Mouse (Mus musculus) forebrain, embryonic 12.5 days (tissue): ENCODE results near the gene Zbtb44. TPM values are rescaled to one million over a fixed set of nuclear protein-coding genes. Genes with fewer than 3 reads are reported as not detected.

Experiments used
- ATAC-seq: fragments of 200-750 bp; cut with Nextera tagmentation; 2 replicates; pipeline ENCODE4 v1.8.0; 2017; ENCODE audit warnings: moderate TSS enrichment; ENCODE audit not compliant: low FRiP score
- H3K27ac ChIP-seq: fragments of 300-500 bp; sonication (generic); 2 replicates; pipeline ENCODE4 v1.5.1; 2016; ENCODE audit warnings: mild to moderate bottlenecking
- H3K27me3 ChIP-seq: fragments of 300-500 bp; sonication (generic); 2 replicates; pipeline ENCODE4 v1.6.1; 2016; ENCODE audit warnings: mild to moderate bottlenecking
- H3K36me3 ChIP-seq: fragments of 300-500 bp; sonication (generic); replicated peaks from 2 replicates; pipeline ENCODE4 v1.6.1; 2016; ENCODE audit warnings: mild to moderate bottlenecking
- H3K4me1 ChIP-seq: fragments of 300-500 bp; sonication (generic); 2 replicates; pipeline ENCODE4 v1.6.1; 2016
- H3K4me2 ChIP-seq: fragments of 300-500 bp; sonication (generic); 2 replicates; pipeline ENCODE4 v1.6.1; 2016; ENCODE audit warnings: mild to moderate bottlenecking, moderate library complexity
- H3K4me3 ChIP-seq: fragments of 300-500 bp; sonication (generic); replicated peaks from 2 replicates; pipeline ENCODE4 v1.5.1; 2016; ENCODE audit warnings: mild to moderate bottlenecking
- H3K9ac ChIP-seq: fragments of 300-500 bp; sonication (generic); 2 replicates; pipeline ENCODE4 v1.6.1; 2016; ENCODE audit warnings: mild to moderate bottlenecking
- H3K9me3 ChIP-seq: fragments of 300-500 bp; sonication (generic); 2 replicates; pipeline ENCODE4 v1.6.1; 2016
- WGBS: fragments of 180-500 bp; shearing (Covaris S2); methylation state at CpG from one replicate; pipeline ENCODE4 v1.1.7; 2016; 5-methylcytosine and 5-hydroxymethylcytosine counted together
- polyA plus RNA-seq: library from polyadenylated mRNA; unstranded; fragments of >200 nt; fragmentation: Nextera tagmentation; extraction: Ambion mirVana; gene quantifications from 2 replicates; pipeline ENCODE4 v1.2.1, GENCODE M21; 2016

Zbtb44 gene
- 6.0 and 6.1 TPM in 2 replicates for polyA plus RNA-seq

DNA sequence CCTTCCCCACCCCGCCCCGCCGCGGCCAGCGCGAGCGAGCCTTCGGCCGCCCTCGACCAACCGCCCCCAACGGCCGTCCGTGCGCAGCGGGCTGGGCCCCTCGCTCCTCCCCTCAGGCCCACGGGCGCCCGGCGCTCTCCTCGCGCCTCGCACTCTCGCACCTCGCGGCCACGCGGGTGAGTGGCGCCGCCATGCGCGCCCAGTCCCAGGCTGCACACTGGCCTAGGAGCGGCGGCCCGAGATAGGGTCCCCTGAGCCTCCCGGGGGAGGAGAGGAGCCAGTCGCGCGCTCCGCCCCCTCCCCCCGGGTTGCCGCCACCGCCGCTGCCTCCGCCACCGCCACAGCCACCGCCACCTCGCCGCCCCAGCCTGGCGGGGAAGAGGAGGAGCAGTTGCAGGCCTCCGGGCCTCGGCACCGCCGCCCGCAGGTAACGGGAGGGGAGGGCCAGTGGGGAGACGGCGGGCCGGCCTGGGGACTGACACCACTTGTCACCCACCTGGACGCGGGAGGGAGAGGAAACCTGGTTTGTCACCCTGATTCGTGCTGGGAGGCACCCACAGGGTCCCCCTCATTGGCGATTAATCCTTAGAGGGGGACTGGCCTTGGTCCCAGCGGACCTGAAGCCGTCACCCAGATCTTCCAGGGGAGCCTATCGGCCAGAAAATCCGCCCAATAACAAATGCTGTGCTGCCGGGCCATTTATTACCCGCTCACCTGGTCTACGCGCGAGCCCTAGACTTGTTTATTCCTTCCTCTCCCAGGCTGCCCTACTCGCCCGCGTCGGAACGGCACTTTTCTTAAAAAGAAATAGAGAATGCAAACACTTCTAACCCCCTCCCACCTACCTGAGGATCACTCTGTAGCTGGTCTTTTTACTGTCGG, at the start of gene Zbtb44:
TSS of gene Zbtb44 (plus strand) at position 113 of the 882 bp plus-strand sequence.
- no peaks in the 10 kb centered on the region for H3K27me3 ChIP-seq
- no peaks in the 10 kb centered on the region; the same call in 1 of the 2 replicates for H3K36me3 ChIP-seq
- peak; percentile 92 for ATAC-seq
- no peaks in the 10 kb centered on the region for H3K9me3 ChIP-seq
- peaks cover 15% of the 10 kb centered on the region for H3K4me1 ChIP-seq
- H3K4me3 ChIP-seq = peak within 1 kb of the TSS; percentile 89
- WGBS = 1% methylated on average over 64 of the region's 79 CpGs
- peak within 1 kb of the TSS; percentile 99 for H3K27ac ChIP-seq
- peak within 1 kb of the TSS; percentile 77 for H3K4me2 ChIP-seq
- peak within 1 kb of the TSS; percentile 89 for H3K9ac ChIP-seq

DNA sequence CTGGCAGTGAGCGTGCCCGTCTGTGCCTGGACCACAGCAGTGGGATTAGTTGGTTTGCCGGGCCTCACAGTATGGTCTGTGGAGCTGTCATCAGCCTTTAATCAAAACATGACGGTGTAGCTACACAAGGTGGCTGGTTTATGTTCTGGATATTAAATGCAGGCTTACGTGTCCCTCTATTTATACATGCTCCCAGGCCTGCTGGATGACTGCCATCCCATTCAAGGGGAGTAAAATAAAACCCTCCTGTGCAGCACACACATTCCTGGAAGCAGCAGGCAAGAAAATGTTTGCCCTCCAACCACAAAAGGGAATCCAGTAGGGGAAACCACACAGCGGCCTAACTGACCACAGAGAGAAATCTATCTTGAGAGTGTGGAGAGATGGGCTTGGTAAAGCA, 44.7 kb upstream of the Zbtb44 start:
- Histone ChIP-seq H3K36me3 (no peaks in the 10 kb centered on the region), H3K4me2 (no peak overlapping the region), H3K4me1 (no peaks in the 10 kb centered on the region), H3K9me3 (no peaks in the 10 kb centered on the region), H3K27me3 (no peaks in the 10 kb centered on the region), H3K9ac (no peak overlapping the region), H3K4me3 (no peak overlapping the region), H3K27ac (no peak overlapping the region)
- no peak for ATAC-seq
- WGBS = 89% methylated on average over 6 of the region's 6 CpGs

DNA sequence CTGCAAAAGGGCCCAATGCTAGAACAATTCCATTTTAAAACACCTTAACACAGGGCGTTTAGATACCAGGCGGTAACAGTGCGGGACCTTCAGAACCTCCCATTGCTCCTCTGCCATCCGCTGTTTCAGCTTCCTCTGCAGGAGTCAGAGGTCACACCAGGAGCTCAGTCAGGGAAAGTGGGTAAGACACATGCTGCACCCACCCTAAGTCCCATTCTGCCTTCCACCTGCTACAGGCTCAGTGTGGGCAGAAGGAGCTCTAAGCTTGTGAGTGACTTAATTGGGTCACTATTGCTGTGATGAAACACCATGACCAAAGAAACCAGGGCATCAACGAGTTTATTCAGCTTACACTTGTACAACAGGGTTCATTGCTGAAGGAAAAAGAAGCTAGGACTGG, 37.3 kb upstream of the Zbtb44 start:
- Histone ChIP-seq H3K4me1 (no peaks in the 10 kb centered on the region), H3K27ac (no peak overlapping the region), H3K4me3 (no peak overlapping the region), H3K4me2 (no peak overlapping the region), H3K9ac (no peak overlapping the region), H3K27me3 (no peaks in the 10 kb centered on the region), H3K36me3 (no peaks in the 10 kb centered on the region), H3K9me3 (no peaks in the 10 kb centered on the region)
- ATAC-seq = no peak
- 84% methylated on average over 5 of the region's 5 CpGs for WGBS

DNA sequence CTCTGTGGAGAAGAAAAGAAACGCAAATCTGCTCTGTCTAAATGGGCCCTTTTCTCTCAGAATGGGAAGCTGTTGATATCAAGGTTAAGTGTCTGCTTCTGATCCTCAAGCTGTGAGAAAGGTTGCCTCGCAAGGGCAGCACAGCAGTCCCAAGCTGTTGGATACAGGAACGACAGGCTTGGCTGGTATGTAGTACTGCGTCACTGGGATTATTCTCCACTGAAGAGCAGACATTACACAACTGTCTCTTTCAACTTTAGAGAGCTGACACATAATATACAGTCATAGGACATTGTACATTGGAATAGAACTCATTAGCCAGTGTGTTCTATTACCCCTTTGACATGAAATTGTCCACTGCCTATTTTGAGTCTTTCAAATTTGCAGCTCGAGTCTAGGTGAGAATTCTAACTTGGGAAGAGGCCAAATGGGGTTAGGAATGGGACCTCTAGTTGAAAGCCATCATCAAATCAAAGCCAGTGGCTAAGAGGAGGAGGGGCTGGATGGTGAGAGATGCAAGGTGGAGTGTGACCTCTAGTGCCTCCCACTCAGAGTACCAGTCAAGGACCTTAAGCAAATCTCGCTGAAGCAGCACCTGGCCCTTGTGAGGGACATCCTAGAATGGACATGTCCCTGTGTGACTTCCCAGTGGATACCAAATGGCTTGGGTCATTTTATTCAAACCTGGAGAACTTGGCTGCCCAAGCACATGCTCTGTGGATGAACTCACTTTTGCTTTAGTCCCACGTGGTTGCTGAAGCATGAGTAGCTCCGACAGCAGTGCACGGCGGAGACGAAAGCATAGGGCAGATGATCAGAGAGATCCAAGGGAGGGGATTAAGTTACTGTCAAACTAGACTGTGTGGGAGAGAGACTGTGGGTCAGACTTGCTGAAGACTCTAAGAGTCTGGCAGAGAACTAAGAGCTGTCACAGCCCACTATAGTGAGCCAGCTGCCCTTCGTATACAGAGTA, 33.6 kb upstream of the Zbtb44 start:
- Histone ChIP-seq H3K9ac (no peak overlapping the region), H3K27me3 (no peaks in the 10 kb centered on the region), H3K9me3 (no peaks in the 10 kb centered on the region), H3K4me3 (no peak overlapping the region), H3K36me3 (no peaks in the 10 kb centered on the region), H3K4me2 (no peak overlapping the region), H3K4me1 (no peaks in the 10 kb centered on the region), H3K27ac (no peak overlapping the region)
- no peak for ATAC-seq
- 85% methylated on average over 12 of the region's 12 CpGs for WGBS

DNA sequence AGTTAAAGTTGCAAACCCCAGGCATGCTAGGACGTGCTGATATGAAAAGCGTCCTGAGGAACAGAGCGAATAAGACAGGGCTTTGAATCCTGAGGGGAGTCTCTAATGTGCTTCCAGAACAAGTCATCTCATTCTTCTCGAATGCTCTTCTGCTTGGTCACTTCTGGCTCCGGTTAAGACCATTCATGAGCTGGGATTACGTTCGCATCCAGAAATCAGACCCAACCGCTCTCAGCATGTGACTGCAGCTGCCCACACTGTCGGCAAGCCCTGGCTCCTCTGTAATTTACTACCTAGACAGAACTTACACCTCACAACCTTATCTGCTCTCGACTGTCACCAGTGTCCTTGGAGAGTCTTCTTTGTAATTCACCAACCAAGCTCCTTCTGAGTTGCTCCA, 29.8 kb upstream of the Zbtb44 start:
- Histone ChIP-seq H3K9ac (no peak overlapping the region), H3K36me3 (no peaks in the 10 kb centered on the region), H3K9me3 (no peaks in the 10 kb centered on the region), H3K4me1 (no peaks in the 10 kb centered on the region), H3K27me3 (no peaks in the 10 kb centered on the region), H3K27ac (no peak overlapping the region), H3K4me2 (no peak overlapping the region), H3K4me3 (no peak overlapping the region)
- ATAC-seq = no peak
- WGBS = 81% methylated on average over 10 of the region's 10 CpGs

DNA sequence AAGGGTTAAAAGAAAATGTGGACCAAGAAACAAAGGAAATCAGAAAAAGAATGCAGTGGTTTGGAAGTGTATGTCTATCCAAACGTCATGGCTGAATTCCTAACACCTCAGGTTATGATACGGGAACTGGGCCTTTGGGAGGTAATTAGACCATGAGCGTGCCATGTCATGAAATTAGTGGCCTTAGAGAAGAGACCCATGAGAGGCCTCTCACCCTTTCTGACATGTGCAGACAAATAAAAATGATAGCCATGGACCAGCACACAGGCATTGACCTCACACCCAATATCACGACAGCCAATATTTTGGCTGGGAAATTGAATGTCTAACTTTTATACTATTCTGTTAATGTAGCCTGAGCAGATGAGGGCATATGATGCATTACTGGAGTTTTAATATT, 27.9 kb upstream of the Zbtb44 start:
- WGBS = 82% methylated on average over 4 of the region's 4 CpGs
- no peak overlapping the region for H3K4me3 ChIP-seq

DNA sequence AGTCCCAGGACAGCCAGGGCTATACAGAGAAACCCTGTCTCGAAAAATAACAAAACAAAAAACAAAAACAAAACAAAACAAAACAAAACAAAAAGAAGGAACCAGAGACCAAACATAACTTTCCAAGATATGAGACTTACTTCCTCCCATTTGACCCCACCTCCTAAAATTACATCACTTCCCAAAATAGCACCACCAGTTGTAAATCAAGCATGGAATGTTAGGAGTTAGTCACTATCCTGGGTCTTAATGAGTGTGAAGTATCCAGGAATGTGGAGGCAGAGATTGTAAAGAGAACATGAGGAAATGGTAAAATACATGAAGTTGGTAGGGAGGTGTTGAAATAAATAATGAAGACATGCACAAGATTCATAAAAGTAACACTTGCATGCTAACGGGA, 21.1 kb upstream of the Zbtb44 start:
- WGBS = 67% methylated on average over 2 of the region's 2 CpGs
- ATAC-seq = no peak

More for the DNA sequence above, 27.9 kb upstream of the Zbtb44 start:
- Histone ChIP-seq H3K4me2 (no peak overlapping the region), H3K27ac (no peak overlapping the region), H3K27me3 (no peaks in the 10 kb centered on the region), H3K9ac (no peak overlapping the region), H3K4me1 (no peaks in the 10 kb centered on the region), H3K36me3 (no peaks in the 10 kb centered on the region), H3K9me3 (no peaks in the 10 kb centered on the region)
- no peak for ATAC-seq

DNA sequence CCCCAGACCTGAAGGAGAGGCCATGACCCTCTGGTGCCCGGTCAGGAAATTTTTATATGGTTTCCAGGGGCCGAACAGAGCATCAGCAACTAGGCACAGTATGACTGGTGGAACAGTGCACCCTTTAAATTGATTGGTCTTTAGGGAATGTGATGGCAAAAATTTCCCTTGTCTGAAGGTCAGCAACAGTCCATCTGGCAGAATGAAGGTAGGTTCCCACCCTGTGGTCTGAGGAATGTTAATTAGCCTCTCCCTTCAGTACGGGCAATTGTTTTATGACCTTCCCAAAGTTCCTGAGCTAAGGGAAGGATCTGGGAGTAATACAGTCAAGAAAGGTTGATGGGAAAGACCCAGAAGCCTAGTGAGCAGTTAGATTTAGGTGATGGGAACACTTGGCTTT, 20.4 kb upstream of the Zbtb44 start:
- ATAC-seq = no peak
- no peak overlapping the region for H3K4me3 ChIP-seq
- 85% methylated on average over 3 of the region's 3 CpGs for WGBS

More for the DNA sequence above, 21.1 kb upstream of the Zbtb44 start:
- H3K4me2 ChIP-seq = no peak overlapping the region
- no peaks in the 10 kb centered on the region for H3K27me3 ChIP-seq
- H3K4me1 ChIP-seq = no peaks in the 10 kb centered on the region
- H3K9ac ChIP-seq = no peak overlapping the region
- H3K9me3 ChIP-seq = no peaks in the 10 kb centered on the region
- H3K4me3 ChIP-seq = no peak overlapping the region
- no peak overlapping the region for H3K27ac ChIP-seq
- H3K36me3 ChIP-seq = no peaks in the 10 kb centered on the region

DNA sequence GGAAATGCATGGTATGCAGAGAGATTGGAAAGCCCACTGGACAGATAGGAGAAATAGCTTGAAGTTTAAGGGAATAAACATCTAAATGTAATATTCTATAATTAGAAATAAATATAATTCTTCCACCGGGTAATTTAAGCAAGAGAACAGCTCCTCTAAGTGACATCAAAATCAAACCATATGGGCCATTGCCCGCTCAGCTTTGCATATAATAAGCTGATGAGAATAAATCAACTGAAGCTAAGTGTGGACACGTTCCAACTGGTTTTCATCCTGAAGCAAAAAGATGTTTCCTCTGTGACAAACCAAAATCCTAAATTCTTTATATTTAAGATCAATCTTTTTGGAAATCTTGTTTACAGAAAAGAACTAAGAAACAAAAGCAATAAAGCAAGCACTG, 19.7 kb upstream of the Zbtb44 start:
- Histone ChIP-seq H3K4me2 (no peak overlapping the region), H3K4me3 (no peak overlapping the region), H3K36me3 (no peaks in the 10 kb centered on the region), H3K9ac (no peak overlapping the region), H3K4me1 (no peaks in the 10 kb centered on the region), H3K9me3 (no peaks in the 10 kb centered on the region), H3K27me3 (no peaks in the 10 kb centered on the region), H3K27ac (no peak overlapping the region)
- ATAC-seq = no peak
- 92% methylated on average over 3 of the region's 3 CpGs for WGBS

More for the DNA sequence above, 20.4 kb upstream of the Zbtb44 start:
- Histone ChIP-seq H3K9me3 (no peaks in the 10 kb centered on the region), H3K27me3 (no peaks in the 10 kb centered on the region), H3K4me1 (no peaks in the 10 kb centered on the region), H3K9ac (no peak overlapping the region), H3K36me3 (no peaks in the 10 kb centered on the region), H3K4me2 (no peak overlapping the region), H3K27ac (no peak overlapping the region)

DNA sequence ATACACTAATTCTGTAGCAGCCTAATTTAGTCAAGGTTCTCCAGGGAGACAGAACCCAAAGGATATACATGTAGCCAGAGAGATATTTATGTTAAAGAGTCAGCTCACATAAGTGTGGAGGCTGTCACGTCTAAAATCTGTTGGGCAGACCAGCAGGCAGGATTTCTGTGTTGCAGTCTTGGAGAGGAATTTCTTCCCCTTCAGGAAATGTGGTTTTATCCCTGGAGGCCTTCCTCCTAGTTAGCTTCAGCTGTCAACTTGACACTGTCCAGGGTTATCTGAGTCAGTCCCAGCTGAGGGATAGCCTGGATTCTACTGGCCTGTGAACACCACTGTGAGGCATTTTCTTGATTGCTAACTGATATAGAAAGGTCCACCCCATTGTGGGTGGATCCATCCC, 18.9 kb upstream of the Zbtb44 start:
- Histone ChIP-seq H3K4me3 (no peak overlapping the region), H3K9ac (no peak overlapping the region), H3K4me1 (no peaks in the 10 kb centered on the region), H3K27ac (no peak overlapping the region), H3K4me2 (no peak overlapping the region), H3K27me3 (no peaks in the 10 kb centered on the region), H3K36me3 (no peaks in the 10 kb centered on the region), H3K9me3 (no peaks in the 10 kb centered on the region)
- ATAC-seq = no peak
- 68% methylated on average over 1 of the region's 1 CpGs for WGBS

DNA sequence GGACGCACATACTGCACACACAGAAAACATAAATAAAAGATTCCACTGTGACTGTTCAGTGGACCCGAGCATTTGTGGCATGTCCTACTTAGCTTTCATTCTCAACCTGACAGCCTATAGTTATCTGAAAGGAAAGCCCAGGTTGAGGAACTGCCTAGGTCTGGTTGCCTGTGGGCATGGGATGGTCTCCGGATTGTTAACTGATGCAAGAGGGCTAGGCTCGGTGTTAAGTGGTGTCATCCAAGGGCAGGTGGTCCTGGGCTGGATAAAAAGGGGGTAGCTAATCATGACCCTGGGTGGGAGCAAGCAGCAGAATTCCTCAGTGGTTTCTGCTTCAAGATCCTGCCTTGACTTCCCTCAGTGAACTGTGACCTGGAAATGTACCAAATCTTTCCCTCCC, 17.8 kb upstream of the Zbtb44 start:
- H3K27ac ChIP-seq = no peak overlapping the region
- WGBS = 90% methylated on average over 4 of the region's 4 CpGs
- ATAC-seq = no peak
- H3K4me3 ChIP-seq = no peak overlapping the region
- no peak overlapping the region for H3K4me2 ChIP-seq
- H3K27me3 ChIP-seq = no peaks in the 10 kb centered on the region
- H3K9ac ChIP-seq = no peak overlapping the region
- no peaks in the 10 kb centered on the region for H3K36me3 ChIP-seq
- H3K4me1 ChIP-seq = no peaks in the 10 kb centered on the region
- no peaks in the 10 kb centered on the region for H3K9me3 ChIP-seq

DNA sequence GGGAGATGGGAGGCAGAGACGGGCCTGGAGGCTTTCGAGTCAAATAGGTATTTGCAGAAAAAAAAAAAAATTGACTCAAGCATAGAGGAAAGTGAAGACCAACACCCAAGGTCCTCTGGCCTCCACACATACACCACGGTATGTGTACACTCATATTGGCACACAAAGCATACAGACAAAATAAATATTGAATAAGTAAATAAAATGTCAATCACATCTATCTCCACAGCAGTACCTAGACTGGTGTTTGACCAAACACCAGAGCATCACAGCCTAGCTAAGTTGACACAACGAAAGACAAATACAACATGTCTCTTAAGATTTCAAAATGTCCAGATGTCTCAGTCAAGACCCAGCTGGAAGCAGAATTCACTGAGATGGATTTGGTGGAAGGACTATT, 17.0 kb upstream of the Zbtb44 start:
- 82% methylated on average over 4 of the region's 4 CpGs for WGBS
- no peaks in the 10 kb centered on the region for H3K9me3 ChIP-seq
- no peaks in the 10 kb centered on the region for H3K27me3 ChIP-seq
- H3K36me3 ChIP-seq = no peaks in the 10 kb centered on the region
- H3K27ac ChIP-seq = no peak overlapping the region
- ATAC-seq = no peak
- H3K4me2 ChIP-seq = no peak overlapping the region
- no peak overlapping the region for H3K9ac ChIP-seq
- no peak overlapping the region for H3K4me3 ChIP-seq
- H3K4me1 ChIP-seq = no peaks in the 10 kb centered on the region
